Mouse (Mus musculus) midbrain, embryonic 11.5 days (tissue): ENCODE measurements around the gene Madcam1. TPM values are rescaled to one million over a fixed set of nuclear protein-coding genes. Genes with fewer than 3 reads are reported as not detected.

Experiments used
- ATAC-seq: fragments of 200-750 bp; cut with Nextera tagmentation; 2 replicates; pipeline ENCODE4 v1.8.0; 2017; ENCODE audit warnings: moderate TSS enrichment, moderate library complexity; ENCODE audit not compliant: low FRiP score
- DNase-seq: peaks from one replicate; pipeline ENCODE4 v3.0.0; 2015; ENCODE audit warnings: low spot score; ENCODE audit errors: missing footprints
- H3K27ac ChIP-seq: fragments of 300-500 bp; sonication (generic); 2 replicates; pipeline ENCODE4 v1.5.1; 2014; ENCODE audit warnings: low read depth, low read length
- H3K27me3 ChIP-seq: fragments of 300-500 bp; sonication (generic); 2 replicates; pipeline ENCODE4 v1.6.1; 2014; ENCODE audit warnings: mild to moderate bottlenecking, low read length, moderate library complexity, mixed read lengths; ENCODE audit not compliant: control insufficient read depth, insufficient read depth
- H3K36me3 ChIP-seq: fragments of 300-500 bp; sonication (generic); 2 replicates; pipeline ENCODE4 v1.6.1; 2014; ENCODE audit warnings: mild to moderate bottlenecking, low read length, moderate library complexity, mixed read lengths; ENCODE audit not compliant: control insufficient read depth, insufficient read depth
- H3K4me1 ChIP-seq: fragments of 300-500 bp; sonication (generic); 2 replicates; pipeline ENCODE4 v1.6.1; 2014; ENCODE audit warnings: low read length; ENCODE audit not compliant: control insufficient read depth, insufficient read depth
- H3K4me2 ChIP-seq: fragments of 300-500 bp; sonication (generic); 2 replicates; pipeline ENCODE4 v1.6.1; 2014; ENCODE audit warnings: mild to moderate bottlenecking, moderate library complexity
- H3K4me3 ChIP-seq: fragments of 300-500 bp; sonication (generic); 2 replicates; pipeline ENCODE4 v1.5.1; 2014; ENCODE audit warnings: low read depth, low read length
- H3K9ac ChIP-seq: fragments of 300-500 bp; sonication (generic); 2 replicates; pipeline ENCODE4 v1.6.1; 2014; ENCODE audit warnings: low read length
- H3K9me3 ChIP-seq: fragments of 300-500 bp; sonication (generic); 2 replicates; pipeline ENCODE4 v1.6.1; 2016; ENCODE audit warnings: low read length; ENCODE audit not compliant: control insufficient read depth
- WGBS: fragments of 180-500 bp; shearing (Covaris S2); extraction: QIAGEN DNeasy Blood & Tissue Kit; methylation state at CpG from one replicate; pipeline ENCODE4 v1.1.7; 2014; 5-methylcytosine and 5-hydroxymethylcytosine counted together
- polyA plus RNA-seq: library from polyadenylated mRNA; unstranded; fragments of >200 nt; fragmentation: Nextera tagmentation; extraction: Ambion mirVana; gene quantifications from 2 replicates; pipeline ENCODE4 v1.2.1, GENCODE M21; 2014

Madcam1 gene
- polyA plus RNA-seq, 1 experiment from 2014 or later: 1.2 TPM

DNA sequence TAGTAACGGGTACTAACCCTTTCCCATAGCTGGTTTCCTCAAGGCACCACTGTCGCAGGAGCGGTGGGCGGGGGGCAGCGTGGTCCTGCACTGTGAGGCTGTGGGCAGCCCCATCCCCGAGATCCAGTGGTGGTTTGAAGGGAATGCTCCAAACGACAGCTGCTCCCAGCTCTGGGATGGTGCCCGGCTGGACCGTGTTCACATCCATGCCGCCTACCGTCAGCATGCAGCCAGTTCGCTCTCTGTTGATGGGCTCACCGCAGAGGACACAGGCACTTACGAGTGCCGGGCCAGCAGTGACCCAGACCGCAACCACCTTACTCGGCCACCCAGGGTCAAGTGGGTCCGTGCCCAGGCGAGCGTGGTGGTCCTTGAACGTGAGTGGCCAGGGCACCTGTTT, 44.3 kb downstream of the Madcam1 start:
- Histone ChIP-seq H3K27ac (no peak overlapping the region), H3K9ac (no peak overlapping the region), H3K4me1 (peaks cover 21% of the 10 kb centered on the region), H3K36me3 (peaks cover 21% of the 10 kb centered on the region), H3K4me2 (no peak overlapping the region), H3K4me3 (no peak overlapping the region), H3K27me3 (no peaks in the 10 kb centered on the region), H3K9me3 (no peaks in the 10 kb centered on the region)
- no peak for DNase-seq
- 90% methylated on average over 21 of the region's 21 CpGs for WGBS
- ATAC-seq: no peak

DNA sequence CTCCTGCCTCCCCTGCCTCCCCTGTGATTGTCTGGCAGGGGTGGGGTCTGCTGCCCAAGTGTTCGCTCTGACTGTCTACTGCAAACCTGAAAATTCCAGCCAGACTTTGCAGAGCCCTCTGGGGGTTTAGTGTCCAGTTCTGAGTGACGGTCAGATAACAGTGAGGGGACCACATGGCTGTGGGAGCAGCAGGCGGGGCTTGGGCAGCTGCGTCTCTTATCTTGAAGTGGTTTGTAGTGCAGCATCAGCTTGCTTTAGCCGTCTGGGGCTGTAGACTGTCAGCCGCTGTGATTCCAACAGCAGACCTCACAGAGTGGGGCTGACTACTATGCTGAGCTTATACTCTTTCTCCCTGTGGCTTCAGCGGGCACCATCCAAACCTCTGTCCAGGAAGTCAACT, 44.9 kb downstream of the Madcam1 start:
- no peak for DNase-seq
- WGBS: 84% methylated on average over 7 of the region's 7 CpGs

DNA sequence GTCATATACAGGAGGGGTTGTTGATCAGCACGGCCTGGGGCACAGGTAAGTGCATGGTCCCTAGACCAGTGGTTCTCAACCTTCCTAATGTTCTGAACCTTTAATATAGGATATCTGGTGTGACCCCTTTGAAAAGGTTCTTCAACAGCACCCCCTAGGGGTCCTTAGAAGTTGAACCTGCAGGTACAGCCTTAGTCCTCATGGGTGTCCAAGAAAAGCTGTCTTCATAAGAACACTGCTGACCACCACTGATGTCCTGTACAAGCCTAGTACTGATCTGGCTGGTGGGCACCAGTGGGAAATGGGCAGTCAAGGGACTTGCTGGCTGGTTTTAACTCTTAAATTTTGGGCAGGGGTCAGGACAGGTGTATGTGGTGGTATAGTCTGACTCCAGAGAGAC, 47.7 kb downstream of the Madcam1 start:
- Histone ChIP-seq H3K27ac (no peak overlapping the region), H3K4me1 (peaks cover 6% of the 10 kb centered on the region), H3K36me3 (peaks cover 21% of the 10 kb centered on the region), H3K9ac (no peak overlapping the region), H3K27me3 (peaks cover 21% of the 10 kb centered on the region), H3K4me2 (no peak overlapping the region), H3K9me3 (no peaks in the 10 kb centered on the region), H3K4me3 (no peak overlapping the region)
- 86% methylated on average over 1 of the region's 1 CpGs for WGBS
- DNase-seq: no peak
- peak; percentile 22; the same call in 1 of the 2 replicates for ATAC-seq

More for the DNA sequence above, 44.9 kb downstream of the Madcam1 start:
- H3K36me3 ChIP-seq: peaks cover 21% of the 10 kb centered on the region
- no peak overlapping the region for H3K4me2 ChIP-seq
- H3K4me3 ChIP-seq: no peak overlapping the region
- no peak overlapping the region for H3K27ac ChIP-seq
- H3K9ac ChIP-seq: no peak overlapping the region
- no peaks in the 10 kb centered on the region; the same call in 1 of the 2 replicates for H3K27me3 ChIP-seq
- peaks cover 21% of the 10 kb centered on the region for H3K4me1 ChIP-seq
- no peaks in the 10 kb centered on the region for H3K9me3 ChIP-seq
- no peak for ATAC-seq

- peaks cover 21% of the 10 kb centered on the region for H3K36me3 ChIP-seq
- H3K4me3 ChIP-seq: no peak overlapping the region
- H3K4me1 ChIP-seq: peaks cover 12% of the 10 kb centered on the region
- whole genome bisulfite sequencing: 10% methylated on average over 4 of the region's 6 CpGs
- no peak overlapping the region for H3K9ac ChIP-seq
- peaks cover 27% of the 10 kb centered on the region for H3K27me3 ChIP-seq
- no peaks in the 10 kb centered on the region for H3K9me3 ChIP-seq
- no peak overlapping the region for H3K4me2 ChIP-seq
- no peak overlapping the region for H3K27ac ChIP-seq
- ATAC-seq (peak; percentile 41), DNase-seq (peak; percentile 98)
These were observed 48.3 kb downstream of the Madcam1 start for GRCm38 (mm10) chr10:79712499-79713126.

DNA sequence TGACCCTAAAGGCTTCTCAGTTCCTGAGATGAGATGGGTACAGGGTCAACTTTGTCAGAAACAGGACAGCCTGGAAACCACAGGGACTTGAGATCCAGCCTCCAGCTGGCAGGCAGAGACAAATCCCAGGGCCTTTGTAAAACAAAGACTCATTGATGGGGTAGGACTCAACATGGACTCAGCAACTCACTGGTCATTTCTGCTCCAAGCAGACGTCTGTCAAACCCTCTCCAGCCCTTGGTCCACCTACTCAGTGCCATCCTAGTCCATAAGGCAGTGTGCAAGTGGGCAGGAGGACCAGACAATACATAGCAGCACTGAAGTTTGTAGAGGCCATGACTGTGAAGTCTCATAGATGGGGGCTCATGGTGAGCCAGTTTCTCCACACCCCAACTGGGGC, 48.8 kb downstream of the Madcam1 start:
- no peak overlapping the region for H3K4me2 ChIP-seq
- H3K36me3 ChIP-seq: peaks cover 21% of the 10 kb centered on the region
- peaks cover 13% of the 10 kb centered on the region for H3K4me1 ChIP-seq
- ATAC-seq (no peak), DNase-seq (no peak)
- H3K9ac ChIP-seq: no peak overlapping the region
- 23% methylated on average over 1 of the region's 1 CpGs for WGBS
- H3K27ac ChIP-seq: no peak overlapping the region
- H3K27me3 ChIP-seq: peaks cover 32% of the 10 kb centered on the region
- H3K9me3 ChIP-seq: no peaks in the 10 kb centered on the region
- H3K4me3 ChIP-seq: no peak overlapping the region

DNA sequence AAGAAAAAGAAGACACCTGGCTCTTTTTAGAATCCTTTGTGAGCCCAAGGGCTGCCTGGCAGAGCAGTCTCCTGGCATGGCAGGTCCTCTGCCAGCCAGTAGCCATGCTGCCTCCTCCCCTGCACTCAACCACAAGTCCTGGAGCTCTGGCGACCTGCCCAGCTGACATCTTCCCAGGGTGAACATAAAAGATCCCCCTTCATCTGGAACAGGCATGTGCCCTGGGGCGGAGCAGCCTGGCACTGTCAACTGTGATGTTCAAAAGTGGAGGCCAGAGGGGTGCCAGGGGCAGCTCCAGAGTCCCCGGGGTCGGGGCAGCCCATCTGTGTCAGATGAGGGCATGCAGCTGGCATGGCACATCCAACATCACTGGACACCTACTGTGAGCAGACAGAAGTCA, 50.6 kb downstream of the Madcam1 start:
- H3K9me3 ChIP-seq: no peaks in the 10 kb centered on the region
- H3K4me1 ChIP-seq: peaks cover 13% of the 10 kb centered on the region
- no peak overlapping the region for H3K9ac ChIP-seq
- H3K36me3 ChIP-seq: peaks cover 15% of the 10 kb centered on the region
- no peak for ATAC-seq
- WGBS: 71% methylated on average over 4 of the region's 4 CpGs
- no peak overlapping the region for H3K27ac ChIP-seq
- H3K4me2 ChIP-seq: no peak overlapping the region
- no peak for DNase-seq
- H3K27me3 ChIP-seq: peaks cover 41% of the 10 kb centered on the region
- H3K4me3 ChIP-seq: no peak overlapping the region

- Histone ChIP-seq H3K27me3 (peaks cover 41% of the 10 kb centered on the region), H3K27ac (no peak within 1 kb of the TSS), H3K4me2 (peak within 1 kb of the TSS; percentile 92), H3K36me3 (peaks cover 5% of the 10 kb centered on the region), H3K9me3 (no peaks in the 10 kb centered on the region), H3K9ac (peak within 1 kb of the TSS; percentile 54), H3K4me1 (peaks cover 13% of the 10 kb centered on the region), H3K4me3 (peak within 1 kb of the TSS; percentile 60)
- no peak for DNase-seq
- WGBS: 2% methylated on average over 63 of the region's 91 CpGs
- ATAC-seq: peak; percentile 61; the same call in 1 of the 2 replicates
These were observed 52.1 kb downstream of the Madcam1 start, which contains the start of gene Hcn2 for GRCm38 (mm10) chr10:79716254-79716987. TSS of gene Hcn2 (plus strand) at chr10:79716634.

DNA sequence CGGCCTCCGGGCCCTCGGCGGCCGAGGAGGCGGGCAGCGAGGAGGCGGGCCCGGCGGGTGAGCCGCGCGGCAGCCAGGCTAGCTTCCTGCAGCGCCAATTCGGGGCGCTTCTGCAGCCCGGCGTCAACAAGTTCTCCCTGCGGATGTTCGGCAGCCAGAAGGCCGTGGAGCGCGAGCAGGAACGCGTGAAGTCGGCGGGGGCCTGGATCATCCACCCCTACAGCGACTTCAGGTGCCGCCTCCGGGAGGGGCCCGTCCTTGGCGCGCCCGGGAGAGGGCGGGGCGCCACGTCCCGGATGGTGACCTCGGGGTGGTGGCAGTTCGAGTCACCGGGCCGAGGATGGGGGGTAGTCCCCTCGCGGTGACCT, 52.6 kb downstream of the Madcam1 start:
- Histone ChIP-seq H3K9me3 (no peaks in the 10 kb centered on the region), H3K4me3 (peak overlapping the region; percentile 60), H3K27ac (no peak overlapping the region), H3K9ac (peak overlapping the region; percentile 54), H3K36me3 (no peaks in the 10 kb centered on the region; the same call in 1 of the 2 replicates), H3K27me3 (peaks cover 41% of the 10 kb centered on the region), H3K4me1 (peaks cover 13% of the 10 kb centered on the region), H3K4me2 (peak overlapping the region; percentile 92)
- DNase-seq (no peak), ATAC-seq (peak; percentile 8; the same call in 1 of the 2 replicates)
- under 1% methylated on average over 38 of the region's 44 CpGs for WGBS

- Histone ChIP-seq H3K9ac (no peak overlapping the region), H3K27ac (no peak overlapping the region), H3K4me3 (peak overlapping the region; percentile 60), H3K4me1 (peaks cover 13% of the 10 kb centered on the region), H3K4me2 (peak overlapping the region; percentile 92), H3K27me3 (peaks cover 41% of the 10 kb centered on the region), H3K36me3 (no peaks in the 10 kb centered on the region), H3K9me3 (no peaks in the 10 kb centered on the region)
- ATAC-seq (no peak), DNase-seq (peak; percentile 94)
- whole genome bisulfite sequencing: 5% methylated on average over 43 of the region's 43 CpGs
These were observed 53.4 kb downstream of the Madcam1 start for GRCm38 (mm10) chr10:79717640-79718357.
